Mouse (Mus musculus) CD8-positive naive resting alpha-beta T cell, adult 57 days (primary cell): Measurements from ENCODE around the gene Lrrn4. TPM values are rescaled to one million over a fixed set of nuclear protein-coding genes. Genes with fewer than 3 reads are reported as not detected.

Experiments
- total RNA-seq: library from RNA; stranded (reverse); gene quantifications from one replicate; pipeline ENCODE4 v1.2.4, GENCODE M21; 2023

Lrrn4 gene
- total RNA-seq, result 0.12 TPM

GRCm38 (mm10) chr2:132880844-132881645 is at the start of gene Lrrn4:
Lrrn4 (minus strand) TSS chr2:132880891.

GRCm38 (mm10) chr2:132846407-132847358 is 34.0 kb downstream of the Lrrn4 start, which contains the start of gene Crls1:
Crls1 (plus strand) TSS chr2:132846666.

Other genes with a start within 250 kb of the Lrrn4 start
- gene Shld1, start 194.0 kb downstream of the Lrrn4 start, total RNA-seq, result 29.8 TPM
- gene Chgb, start 99.6 kb downstream of the Lrrn4 start, total RNA-seq, result not detected
- gene Trmt6, start 64.8 kb downstream of the Lrrn4 start, total RNA-seq, result 38.1 TPM
- gene Mcm8, start 64.8 kb downstream of the Lrrn4 start, total RNA-seq, result 3.8 TPM
- gene Crls1, start 34.2 kb downstream of the Lrrn4 start, total RNA-seq, result 9.8 TPM
- not detected for gene Fermt1, start 65.0 kb upstream of the Lrrn4 start, total RNA-seq